Mouse (Mus musculus) macrophage (primary cell): ENCODE results near the gene Trim66. TPM values are rescaled to one million over a fixed set of nuclear protein-coding genes. Genes with fewer than 3 reads are reported as not detected.

Experiments used
- H3K27ac ChIP-seq: fragments of 350-480 bp; formaldehyde crosslinking; 2 replicates; pipeline ENCODE4 v1.9.0; 2021
- H3K36me3 ChIP-seq: fragments of 350-480 bp; formaldehyde crosslinking; 2 replicates; pipeline ENCODE4 v1.9.0; 2021; ENCODE audit errors: inconsistent target
- H3K4me3 ChIP-seq: fragments of 350-480 bp; formaldehyde crosslinking; 2 replicates; pipeline ENCODE4 v1.9.0; 2021; ENCODE audit errors: inconsistent target
- H3K79me2 ChIP-seq: fragments of 350-480 bp; formaldehyde crosslinking; 2 replicates; pipeline ENCODE4 v1.9.0; 2021; ENCODE audit errors: inconsistent target
- WGBS: methylation state at CpG from one replicate; pipeline ENCODE4 v1.1.7; 2026; ENCODE audit warnings: inconsistent platforms; ENCODE audit not compliant: missing documents; 5-methylcytosine and 5-hydroxymethylcytosine counted together
- polyA plus RNA-seq: library from polyadenylated mRNA; stranded (reverse); fragments of 250-400 nt; gene quantifications from 3 replicates; pipeline ENCODE4 v1.2.4, GENCODE M21; 2018; ENCODE audit warnings: inconsistent platforms
- total RNA-seq, 78 experiments: library from RNA; depleted of rRNA; stranded (reverse); fragments of 250-400 nt; gene quantifications; 1 replicate in 9 of 78; 2 replicates in 24 of 78; 3 replicates in 43 of 78; 4 replicates in 2 of 78; pipeline ENCODE4 v1.2.4; 2018; ENCODE audit warnings: inconsistent platforms in 56 of 78

The Trim66 gene
- total RNA-seq (2018; cell fraction: chromatin; rRNA removed) = 1 to 10 TPM in 3 of 26 experiments, under 1 TPM in 23; 0.10 to 3.5 (median 0.36) TPM
- under 1 TPM in 25 of 26 experiments, not detected in 1; under 0.01 to 0.14 (median 0.04) TPM for total RNA-seq (2018; cell fraction: cytosol; rRNA removed)
- under 1 TPM in 24 of 26 experiments, not detected in 2; 0.04 to 0.54 (median 0.15) TPM for total RNA-seq (2018; cell fraction: nucleus; rRNA removed)
- 0.04 to 0.05 TPM (median 0.05 TPM) in 3 replicates for polyA plus RNA-seq

GRCm38 (mm10) chr7:109508034-109508433 lies at the start of gene Trim66:
TSS of gene Trim66 (minus strand) at chr7:109508134.
- 93% methylated on average over 4 of the region's 4 CpGs for WGBS
- Histone ChIP-seq H3K79me2 (no peaks in the 10 kb centered on the region), H3K4me3 (no peak within 1 kb of the TSS), H3K36me3 (no peaks in the 10 kb centered on the region), H3K27ac (no peak within 1 kb of the TSS)

GRCm38 (mm10) chr7:109546726-109547125 lies 38.8 kb upstream of the Trim66 start:
- Histone ChIP-seq H3K79me2 (no peaks in the 10 kb centered on the region), H3K36me3 (no peaks in the 10 kb centered on the region), H3K27ac (no peak overlapping the region), H3K4me3 (no peak overlapping the region)
- WGBS = 94% methylated on average over 5 of the region's 5 CpGs

GRCm38 (mm10) chr7:109546186-109546585 lies 38.3 kb upstream of the Trim66 start:
- H3K27ac ChIP-seq = no peak overlapping the region
- no peaks in the 10 kb centered on the region for H3K79me2 ChIP-seq
- H3K4me3 ChIP-seq = no peak overlapping the region
- 100% methylated on average over 1 of the region's 2 CpGs for WGBS
- H3K36me3 ChIP-seq = no peaks in the 10 kb centered on the region

DNA sequence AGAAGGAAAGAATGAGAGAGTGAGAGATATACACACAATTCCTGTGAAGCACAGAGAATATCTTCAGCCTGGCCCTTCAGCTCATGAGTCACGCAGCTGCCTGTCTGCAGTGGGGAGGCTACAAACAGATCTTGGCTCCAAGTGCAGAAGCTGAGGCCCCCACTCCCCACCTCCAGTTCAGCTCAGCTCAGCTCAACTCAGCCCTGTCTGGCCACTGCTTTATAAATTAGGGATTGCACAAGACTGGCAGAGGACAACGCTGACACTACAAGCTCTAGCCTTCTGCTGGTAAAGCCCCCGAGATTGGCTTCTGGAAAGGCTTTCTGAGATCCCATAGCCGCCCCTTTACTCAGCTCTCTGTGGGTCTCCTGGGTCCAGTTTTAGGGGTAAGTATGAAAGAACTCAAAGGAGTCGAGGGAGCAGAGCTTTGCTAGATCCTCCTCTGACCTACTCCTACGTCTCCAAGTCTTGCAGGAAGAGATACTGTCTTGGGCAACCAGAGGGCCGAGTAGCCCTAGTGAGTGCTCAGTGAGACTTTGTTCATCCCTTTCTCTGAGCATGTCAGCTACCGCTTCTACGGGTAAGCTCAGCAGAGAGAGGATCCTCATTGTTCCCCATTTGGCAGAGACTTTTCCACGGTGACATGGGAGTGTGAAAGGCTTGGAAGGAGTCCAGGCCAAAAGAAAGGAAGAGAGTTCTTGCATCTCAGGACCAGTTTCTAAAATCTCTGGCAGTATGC lies 37.5 kb upstream of the Trim66 start:
- H3K36me3 ChIP-seq = no peaks in the 10 kb centered on the region
- WGBS = 75% methylated on average over 10 of the region's 10 CpGs
- no peak overlapping the region for H3K4me3 ChIP-seq
- H3K27ac ChIP-seq = no peak overlapping the region
- no peaks in the 10 kb centered on the region for H3K79me2 ChIP-seq

DNA sequence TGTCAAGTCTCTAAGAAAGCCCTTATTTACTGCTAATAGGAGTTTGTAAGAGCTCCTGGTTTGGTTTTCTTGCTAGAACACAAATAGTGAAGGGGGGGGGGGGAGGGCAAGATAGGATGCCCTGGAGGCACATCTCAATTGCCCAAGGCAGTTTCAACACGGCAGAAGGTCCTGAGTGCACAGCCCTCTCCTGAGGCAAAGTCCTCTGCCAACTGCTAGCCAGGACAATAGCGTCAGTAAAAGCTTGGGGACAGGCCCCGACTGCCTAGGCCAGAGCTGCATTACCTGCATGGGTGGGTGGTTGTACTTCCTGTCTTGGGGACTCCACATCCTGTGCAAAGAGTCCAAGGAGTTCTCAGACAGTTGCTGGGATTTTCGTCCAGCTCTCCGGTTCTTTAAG lies 36.9 kb upstream of the Trim66 start:
- Histone ChIP-seq H3K79me2 (no peaks in the 10 kb centered on the region), H3K4me3 (no peak overlapping the region), H3K36me3 (no peaks in the 10 kb centered on the region), H3K27ac (no peak overlapping the region)
- 100% methylated on average over 4 of the region's 5 CpGs for WGBS

- 34% methylated on average over 3 of the region's 3 CpGs for WGBS
Observed at GRCm38 (mm10) chr7:109542364-109542628, 34.4 kb upstream of the Trim66 start.

DNA sequence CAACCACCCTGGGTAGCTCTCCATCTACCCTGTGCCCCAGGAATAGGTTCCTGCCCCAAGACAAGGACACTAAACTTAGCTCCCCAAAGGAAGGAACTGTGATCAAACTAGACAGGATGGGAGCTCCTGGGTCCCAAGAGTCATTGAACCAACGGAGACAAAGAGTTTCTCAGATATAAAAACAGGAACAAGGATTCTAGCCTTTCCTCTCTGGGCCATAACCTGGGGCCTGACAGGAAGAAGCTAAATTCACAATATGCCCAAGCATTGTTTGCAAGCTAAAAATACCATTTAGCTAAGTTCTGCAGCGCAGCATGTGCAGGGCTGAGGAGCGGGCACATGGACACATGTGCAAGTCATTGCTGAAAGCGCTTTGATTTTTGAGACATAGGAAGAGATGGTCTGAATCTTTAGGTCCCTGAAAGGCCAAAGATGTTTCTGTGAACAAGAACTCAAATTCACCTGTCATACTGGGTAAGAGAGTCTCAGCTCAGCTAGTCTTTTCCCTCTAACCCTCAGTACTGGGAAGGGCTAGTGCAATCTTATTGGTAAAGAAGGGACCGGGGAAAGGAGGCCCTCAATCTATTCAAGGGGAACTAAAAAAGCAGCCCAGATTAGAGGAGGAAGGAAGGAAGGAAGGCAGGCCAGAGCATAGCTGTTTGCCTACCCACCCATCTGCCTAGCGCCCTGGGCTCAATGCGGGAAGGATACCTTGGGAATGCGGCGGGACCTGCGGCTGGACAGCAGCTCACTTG lies 33.9 kb upstream of the Trim66 start:
- Histone ChIP-seq H3K4me3 (no peak overlapping the region), H3K79me2 (no peaks in the 10 kb centered on the region), H3K36me3 (no peaks in the 10 kb centered on the region), H3K27ac (peak overlapping the region; percentile 5; the same call in 1 of the 2 replicates)
- WGBS = 27% methylated on average over 10 of the region's 10 CpGs

More at GRCm38 (mm10) chr7:109542364-109542628, 34.4 kb upstream of the Trim66 start:
- Histone ChIP-seq H3K36me3 (no peaks in the 10 kb centered on the region), H3K27ac (peak overlapping the region; percentile 5; the same call in 1 of the 2 replicates), H3K79me2 (no peaks in the 10 kb centered on the region), H3K4me3 (no peak overlapping the region)

- Histone ChIP-seq H3K4me3 (no peak overlapping the region), H3K36me3 (no peaks in the 10 kb centered on the region), H3K27ac (no peak overlapping the region), H3K79me2 (no peaks in the 10 kb centered on the region)
Observed at GRCm38 (mm10) chr7:109540902-109541301, 33.0 kb upstream of the Trim66 start.

- H3K79me2 ChIP-seq = no peaks in the 10 kb centered on the region
- no peaks in the 10 kb centered on the region for H3K36me3 ChIP-seq
- no peak overlapping the region for H3K4me3 ChIP-seq
- WGBS = 95% methylated on average over 4 of the region's 4 CpGs
- H3K27ac ChIP-seq = no peak overlapping the region
Observed at GRCm38 (mm10) chr7:109536451-109536946, 28.6 kb upstream of the Trim66 start.

DNA sequence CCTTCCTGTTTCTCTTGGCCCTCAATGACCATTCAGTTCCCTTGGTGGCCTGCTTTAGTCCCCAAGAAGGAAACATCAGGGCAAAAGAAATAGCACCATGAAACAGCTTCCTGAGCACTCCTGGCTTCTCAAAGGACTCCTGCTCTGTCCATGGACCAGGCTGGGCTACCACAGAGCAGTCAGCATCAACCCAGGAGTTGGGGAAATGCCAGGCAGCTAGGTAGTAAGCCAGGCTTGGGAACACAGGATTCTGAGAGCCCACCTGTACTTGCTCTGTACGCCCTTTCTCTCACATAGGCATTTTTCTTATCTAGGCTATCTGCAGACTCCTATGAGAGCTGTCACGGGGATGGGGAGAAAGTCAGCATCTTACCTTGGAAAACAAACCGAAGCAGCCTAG lies 27.0 kb upstream of the Trim66 start:
- Histone ChIP-seq H3K36me3 (no peaks in the 10 kb centered on the region), H3K27ac (no peak overlapping the region), H3K4me3 (no peak overlapping the region), H3K79me2 (no peaks in the 10 kb centered on the region)
- 87% methylated on average over 3 of the region's 3 CpGs for WGBS

GRCm38 (mm10) chr7:109533888-109534287 lies 26.0 kb upstream of the Trim66 start:
- no peaks in the 10 kb centered on the region for H3K79me2 ChIP-seq
- H3K4me3 ChIP-seq = no peak overlapping the region
- H3K36me3 ChIP-seq = no peaks in the 10 kb centered on the region
- H3K27ac ChIP-seq = no peak overlapping the region
- 93% methylated on average over 4 of the region's 4 CpGs for WGBS

GRCm38 (mm10) chr7:109533129-109533528 lies 25.2 kb upstream of the Trim66 start:
- Histone ChIP-seq H3K36me3 (no peaks in the 10 kb centered on the region), H3K27ac (no peak overlapping the region), H3K79me2 (no peaks in the 10 kb centered on the region), H3K4me3 (no peak overlapping the region)
- 85% methylated on average over 4 of the region's 4 CpGs for WGBS

DNA sequence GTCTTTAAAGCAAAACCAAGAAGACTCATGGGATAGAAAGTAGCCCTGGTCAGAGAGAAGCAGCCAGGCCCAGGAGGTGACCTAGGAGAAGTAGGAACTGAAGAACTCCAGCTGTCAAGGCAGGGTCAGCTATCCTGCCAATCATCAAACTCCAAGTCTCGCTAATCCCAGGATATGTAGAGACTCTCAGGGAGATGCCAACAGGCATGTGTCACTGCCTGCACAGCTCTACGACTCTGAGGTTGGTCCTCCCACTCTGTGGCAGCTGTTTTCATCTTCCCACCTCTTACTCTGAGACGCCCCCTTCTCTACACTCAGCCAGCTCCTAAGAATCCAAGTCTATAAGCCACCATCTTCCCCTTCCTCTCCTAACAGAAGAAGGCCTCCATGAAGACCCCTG lies 24.8 kb upstream of the Trim66 start:
- Histone ChIP-seq H3K79me2 (no peaks in the 10 kb centered on the region), H3K27ac (no peak overlapping the region), H3K4me3 (no peak overlapping the region), H3K36me3 (no peaks in the 10 kb centered on the region)
- 92% methylated on average over 3 of the region's 3 CpGs for WGBS

- H3K79me2 ChIP-seq = no peaks in the 10 kb centered on the region
- no peak overlapping the region for H3K4me3 ChIP-seq
- H3K27ac ChIP-seq = no peak overlapping the region
- no peaks in the 10 kb centered on the region for H3K36me3 ChIP-seq
- WGBS = 79% methylated on average over 5 of the region's 5 CpGs
Observed at GRCm38 (mm10) chr7:109531501-109531900, 23.6 kb upstream of the Trim66 start.

GRCm38 (mm10) chr7:109529741-109530140 lies 21.8 kb upstream of the Trim66 start:
- Histone ChIP-seq H3K79me2 (no peaks in the 10 kb centered on the region), H3K36me3 (no peaks in the 10 kb centered on the region), H3K4me3 (no peak overlapping the region), H3K27ac (no peak overlapping the region)
- 45% methylated on average over 2 of the region's 2 CpGs for WGBS
